Mouse (Mus musculus) stomach, embryonic 16.5 days (tissue): Measurements from ENCODE around the gene Odf3l2. TPM values are rescaled to one million over a fixed set of nuclear protein-coding genes. Genes with fewer than 3 reads are reported as not detected.

Experiments
- ATAC-seq: fragments of 200-750 bp; cut with Nextera tagmentation; 2 replicates; pipeline ENCODE4 v1.8.0; 2017; ENCODE audit warnings: moderate number of reproducible peaks, moderate TSS enrichment; ENCODE audit not compliant: insufficient read depth, low FRiP score
- H3K27ac ChIP-seq: fragments of 300-500 bp; sonication (generic); 2 replicates; pipeline ENCODE4 v1.5.1; 2014; ENCODE audit warnings: low read length
- H3K27me3 ChIP-seq: fragments of 300-500 bp; sonication (generic); 2 replicates; pipeline ENCODE4 v1.6.1; 2014; ENCODE audit warnings: low read length, control low read depth, mixed read lengths; ENCODE audit not compliant: control insufficient read depth, insufficient read depth
- H3K36me3 ChIP-seq: fragments of 300-500 bp; sonication (generic); 2 replicates; pipeline ENCODE4 v1.6.1; 2014; ENCODE audit warnings: low read length; ENCODE audit not compliant: control insufficient read depth, insufficient read depth
- H3K4me1 ChIP-seq: fragments of 300-500 bp; sonication (generic); 2 replicates; pipeline ENCODE4 v1.6.1; 2014; ENCODE audit warnings: low read length, control low read depth, mixed read lengths; ENCODE audit not compliant: control insufficient read depth, insufficient read depth
- H3K4me2 ChIP-seq: fragments of 300-500 bp; sonication (generic); 2 replicates; pipeline ENCODE4 v1.6.1; 2014; ENCODE audit warnings: low read depth, low read length, mixed read lengths
- H3K4me3 ChIP-seq: fragments of 300-500 bp; sonication (generic); replicated peaks from 2 replicates; pipeline ENCODE4 v1.5.1; 2014; ENCODE audit warnings: mild to moderate bottlenecking, low read length
- H3K9ac ChIP-seq: fragments of 300-500 bp; sonication (generic); 2 replicates; pipeline ENCODE4 v1.6.1; 2014; ENCODE audit warnings: low read length
- H3K9me3 ChIP-seq: fragments of 300-500 bp; sonication (generic); replicated peaks from 2 replicates; pipeline ENCODE4 v1.6.1; 2016; ENCODE audit warnings: low read length, control low read depth; ENCODE audit not compliant: control insufficient read depth
- WGBS: fragments of 180-500 bp; shearing (Covaris S2); extraction: QIAGEN DNeasy Blood & Tissue Kit; methylation state at CpG from one replicate; pipeline ENCODE4 v1.1.7; 2014; 5-methylcytosine and 5-hydroxymethylcytosine counted together
- polyA plus RNA-seq: library from polyadenylated mRNA; unstranded; fragments of >200 nt; fragmentation: Nextera tagmentation; extraction: Ambion mirVana; gene quantifications from 2 replicates; pipeline ENCODE4 v1.2.1, GENCODE M21; 2015

Gene Odf3l2
- polyA plus RNA-seq, 1 experiment from 2014 or later, result not detected

- H3K9me3 ChIP-seq, result no peaks in the 10 kb centered on the region
- H3K36me3 ChIP-seq, result no peaks in the 10 kb centered on the region
- no peak overlapping the region for H3K4me2 ChIP-seq
- no peak overlapping the region for H3K27ac ChIP-seq
- no peak for ATAC-seq
- 14% methylated on average over 8 of the region's 8 CpGs for WGBS
- no peak overlapping the region for H3K4me3 ChIP-seq
- no peak overlapping the region for H3K9ac ChIP-seq
- H3K27me3 ChIP-seq, result peaks cover 24% of the 10 kb centered on the region
- peaks cover 6% of the 10 kb centered on the region; the same call in 1 of the 2 replicates for H3K4me1 ChIP-seq
These were observed 29.7 kb downstream of the Odf3l2 start for GRCm38 (mm10) chr10:79615860-79616259.

- Histone ChIP-seq H3K9ac (no peak overlapping the region), H3K27ac (no peak overlapping the region), H3K4me2 (peak overlapping the region; percentile 99), H3K9me3 (no peaks in the 10 kb centered on the region), H3K4me1 (peaks cover 6% of the 10 kb centered on the region; the same call in 1 of the 2 replicates), H3K36me3 (no peaks in the 10 kb centered on the region), H3K4me3 (peak overlapping the region; percentile 62), H3K27me3 (peaks cover 24% of the 10 kb centered on the region)
- ATAC-seq, result peak; percentile 48
- WGBS, result 90% methylated on average over 1 of the region's 1 CpGs
These were observed 31.3 kb downstream of the Odf3l2 start for GRCm38 (mm10) chr10:79614305-79614643.

- Histone ChIP-seq H3K4me2 (peak within 1 kb of the TSS; percentile 99), H3K4me1 (peaks cover 6% of the 10 kb centered on the region; the same call in 1 of the 2 replicates), H3K4me3 (peak within 1 kb of the TSS; percentile 62), H3K27me3 (peaks cover 24% of the 10 kb centered on the region), H3K36me3 (no peaks in the 10 kb centered on the region), H3K9me3 (no peaks in the 10 kb centered on the region), H3K27ac (no peak within 1 kb of the TSS), H3K9ac (peak within 1 kb of the TSS; percentile 72)
- ATAC-seq, result peak; percentile 88
- under 1% methylated on average over 59 of the region's 60 CpGs for WGBS
These were observed 31.8 kb downstream of the Odf3l2 start, which contains the start of gene C2cd4c for GRCm38 (mm10) chr10:79613578-79614304. TSS of gene C2cd4c (minus strand) at chr10:79614025.

- Histone ChIP-seq H3K4me3 (peak overlapping the region; percentile 12; the same call in 1 of the 2 replicates), H3K27me3 (peaks cover 24% of the 10 kb centered on the region), H3K9me3 (no peaks in the 10 kb centered on the region), H3K36me3 (no peaks in the 10 kb centered on the region), H3K9ac (0 out of 2 replicates have a peak overlapping the region, but pooled peaks have one; percentile 5), H3K4me1 (peaks cover 6% of the 10 kb centered on the region; the same call in 1 of the 2 replicates), H3K4me2 (0 out of 2 replicates have a peak overlapping the region, but pooled peaks have one; percentile 5), H3K27ac (no peak overlapping the region)
- 16% methylated on average over 51 of the region's 51 CpGs for WGBS
- ATAC-seq, result no peak
These were observed 33.1 kb downstream of the Odf3l2 start for GRCm38 (mm10) chr10:79612192-79613135.

DNA sequence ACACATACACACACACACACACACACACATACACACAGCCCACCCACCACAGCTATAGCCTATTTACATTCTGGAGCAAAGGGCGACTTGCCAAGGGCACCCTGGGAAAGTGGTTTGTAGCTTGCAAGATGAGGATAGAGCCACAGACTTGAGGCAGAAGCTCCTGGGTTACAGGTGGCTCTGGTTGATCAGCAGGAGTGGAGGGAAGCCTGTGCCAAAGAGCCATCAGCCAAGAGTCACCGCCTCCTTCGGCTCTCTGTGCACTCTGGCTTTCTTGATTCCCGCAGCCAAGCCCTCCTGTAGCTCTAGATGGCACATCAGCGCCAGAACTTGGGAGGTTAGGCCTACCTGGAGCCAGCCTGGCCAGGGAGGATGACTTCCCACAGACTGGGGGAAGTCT lies 34.2 kb downstream of the Odf3l2 start:
- no peak for ATAC-seq
- Histone ChIP-seq H3K9ac (no peak overlapping the region), H3K36me3 (no peaks in the 10 kb centered on the region), H3K27me3 (peaks cover 24% of the 10 kb centered on the region), H3K9me3 (no peaks in the 10 kb centered on the region), H3K27ac (no peak overlapping the region), H3K4me2 (no peak overlapping the region), H3K4me1 (peaks cover 6% of the 10 kb centered on the region; the same call in 1 of the 2 replicates), H3K4me3 (no peak overlapping the region)
- WGBS, result 42% methylated on average over 5 of the region's 5 CpGs

GRCm38 (mm10) chr10:79609276-79609675 lies 36.3 kb downstream of the Odf3l2 start:
- Histone ChIP-seq H3K27me3 (peaks cover 24% of the 10 kb centered on the region), H3K4me3 (no peak overlapping the region), H3K9me3 (no peaks in the 10 kb centered on the region), H3K36me3 (no peaks in the 10 kb centered on the region), H3K4me1 (peaks cover 6% of the 10 kb centered on the region; the same call in 1 of the 2 replicates), H3K4me2 (no peak overlapping the region), H3K27ac (no peak overlapping the region), H3K9ac (no peak overlapping the region)
- WGBS, result 85% methylated on average over 3 of the region's 3 CpGs
- ATAC-seq, result no peak

GRCm38 (mm10) chr10:79607892-79608291 lies 37.6 kb downstream of the Odf3l2 start:
- Histone ChIP-seq H3K4me1 (peaks cover 6% of the 10 kb centered on the region; the same call in 1 of the 2 replicates), H3K27me3 (peaks cover 17% of the 10 kb centered on the region), H3K9ac (no peak overlapping the region), H3K4me3 (no peak overlapping the region), H3K36me3 (no peaks in the 10 kb centered on the region), H3K9me3 (no peaks in the 10 kb centered on the region), H3K4me2 (no peak overlapping the region), H3K27ac (no peak overlapping the region)
- WGBS, result 35% methylated on average over 2 of the region's 2 CpGs
- peak; percentile 51; the same call in 1 of the 2 replicates for ATAC-seq

DNA sequence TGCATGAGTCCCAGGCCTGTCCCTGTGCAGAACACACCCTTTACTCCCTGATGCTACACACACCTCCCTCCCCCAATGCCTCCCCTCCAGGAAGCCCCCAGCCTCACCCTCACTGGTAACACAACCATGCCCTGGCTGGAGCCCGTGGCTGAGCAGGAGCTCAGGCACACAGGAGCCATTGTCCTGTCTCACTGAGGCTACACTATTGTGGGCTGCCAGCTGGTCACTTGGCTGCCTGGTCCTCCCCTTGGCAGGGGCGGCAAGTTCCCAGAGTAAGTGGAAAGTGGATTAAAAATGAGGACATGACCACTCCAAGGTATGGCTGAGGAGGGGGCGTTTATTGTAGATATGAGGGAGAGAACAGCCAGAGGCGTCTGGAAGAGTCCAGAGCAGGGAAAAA lies 39.0 kb downstream of the Odf3l2 start:
- Histone ChIP-seq H3K27ac (no peak overlapping the region), H3K4me1 (no peaks in the 10 kb centered on the region), H3K9me3 (no peaks in the 10 kb centered on the region), H3K9ac (no peak overlapping the region), H3K4me2 (no peak overlapping the region), H3K4me3 (no peak overlapping the region), H3K36me3 (no peaks in the 10 kb centered on the region), H3K27me3 (peaks cover 4% of the 10 kb centered on the region; the same call in 1 of the 2 replicates)
- ATAC-seq, result no peak
- WGBS, result 53% methylated on average over 4 of the region's 4 CpGs

DNA sequence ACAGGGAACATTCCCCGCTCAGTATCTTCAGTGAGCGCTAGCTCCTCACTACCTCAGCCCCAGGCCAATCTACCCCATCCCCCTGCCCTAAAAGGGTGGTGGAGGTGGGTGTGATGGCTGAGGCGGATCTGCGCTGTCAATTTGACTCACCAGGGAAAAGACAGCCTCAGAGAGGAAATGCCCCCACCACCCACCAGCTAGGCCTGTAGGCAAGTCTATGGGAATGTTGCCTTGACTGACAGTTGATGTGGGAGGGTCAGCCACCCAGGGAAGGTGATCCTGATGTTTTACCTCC lies 47.7 kb downstream of the Odf3l2 start:
- no peak overlapping the region for H3K4me2 ChIP-seq
- peaks cover 9% of the 10 kb centered on the region; the same call in 1 of the 2 replicates for H3K27me3 ChIP-seq
- no peak overlapping the region for H3K4me3 ChIP-seq
- no peaks in the 10 kb centered on the region for H3K9me3 ChIP-seq
- H3K27ac ChIP-seq, result no peak overlapping the region
- H3K4me1 ChIP-seq, result no peaks in the 10 kb centered on the region
- ATAC-seq, result no peak
- no peak overlapping the region for H3K9ac ChIP-seq
- WGBS, result 76% methylated on average over 4 of the region's 4 CpGs
- H3K36me3 ChIP-seq, result no peaks in the 10 kb centered on the region
